Mouse (Mus musculus): ENCODE measurements around the gene Ptgr2.

DNA sequence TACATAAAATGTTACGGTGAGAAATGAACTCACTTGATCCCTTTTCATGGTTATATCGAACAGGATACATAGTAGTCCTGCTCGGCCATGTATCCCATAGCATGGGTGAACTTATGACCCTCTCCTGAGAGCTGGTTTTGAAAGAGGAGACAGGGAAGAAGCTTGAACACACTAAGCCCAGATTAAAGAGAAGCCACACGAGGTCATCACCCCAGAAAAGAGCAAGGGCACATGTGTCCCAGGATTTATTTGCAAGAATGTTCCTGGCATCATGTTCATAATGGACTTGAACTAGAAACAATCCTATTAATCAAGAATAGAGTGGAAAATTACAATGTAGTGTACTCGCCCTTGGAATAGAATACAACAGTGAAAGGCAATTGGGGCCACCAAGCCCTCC is 30.1 kb upstream of the Ptgr2 start:
- TF ChIP-seq CTCF (IDR thresholded peaks at IDR 0.05; ENCODE audit: low read depth, low read length), result no peak
- no peak for TF ChIP-seq POLR2AphosphoS5 (IDR thresholded peaks at IDR 0.05; ENCODE audit: insufficient replicate concordance, low read depth, low read length)
- no peak for TF ChIP-seq GATA1 (IDR thresholded peaks at IDR 0.05; ENCODE audit: borderline replicate concordance, low read length)

Measured in G1E (cell line).